Mouse (Mus musculus) mature B cell (primary cell): ENCODE measurements around the gene Ccser1.

ENCODE experiments used
- in situ Hi-C: fragments of 300-500 bp; cut with MboI; formaldehyde crosslinking; loops from 2 replicates; pipeline ENCODE4 v1.14.3; 2019

The Ccser1 gene

DNA sequence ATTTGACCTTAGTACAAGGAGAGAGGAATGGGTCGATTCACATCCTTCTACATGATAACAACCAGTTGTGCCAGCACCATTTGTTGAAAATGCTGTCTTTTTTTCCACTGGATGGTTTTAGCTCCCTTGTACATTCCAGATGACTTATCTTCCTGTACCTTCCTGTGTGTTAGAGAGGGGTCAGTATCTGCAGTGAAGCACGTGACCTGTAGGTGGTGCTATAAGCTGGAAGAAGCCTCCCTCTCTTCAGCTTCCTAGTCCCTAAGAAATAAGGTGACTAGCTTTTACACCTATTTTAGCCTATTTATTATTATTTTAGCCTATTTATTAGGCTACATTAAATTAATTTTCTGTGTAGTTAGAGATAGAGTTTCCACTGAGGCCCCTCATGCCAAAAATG is 506.9 kb downstream of the Ccser1 start:
- in situ Hi-C loops, result no loop called here

DNA sequence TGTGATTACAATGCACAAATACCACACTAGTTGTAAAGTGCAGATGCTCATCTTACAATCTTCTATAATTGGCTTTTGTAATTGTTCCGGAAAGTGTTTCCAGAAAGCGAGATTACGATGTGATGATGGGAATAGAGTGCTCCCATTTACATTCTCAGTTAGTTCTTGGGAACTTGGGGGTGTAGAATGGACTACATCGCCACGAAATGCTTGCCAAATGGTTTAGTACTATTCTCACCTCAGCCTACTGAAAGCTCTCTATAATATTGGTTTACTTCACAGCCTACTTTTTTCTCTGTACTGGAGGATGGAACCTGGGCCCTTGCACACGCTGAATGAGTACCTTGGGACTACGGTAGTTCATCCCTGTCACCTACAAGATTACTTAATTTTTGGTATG is 522.9 kb downstream of the Ccser1 start:
- in situ Hi-C loops, result no loop called here

DNA sequence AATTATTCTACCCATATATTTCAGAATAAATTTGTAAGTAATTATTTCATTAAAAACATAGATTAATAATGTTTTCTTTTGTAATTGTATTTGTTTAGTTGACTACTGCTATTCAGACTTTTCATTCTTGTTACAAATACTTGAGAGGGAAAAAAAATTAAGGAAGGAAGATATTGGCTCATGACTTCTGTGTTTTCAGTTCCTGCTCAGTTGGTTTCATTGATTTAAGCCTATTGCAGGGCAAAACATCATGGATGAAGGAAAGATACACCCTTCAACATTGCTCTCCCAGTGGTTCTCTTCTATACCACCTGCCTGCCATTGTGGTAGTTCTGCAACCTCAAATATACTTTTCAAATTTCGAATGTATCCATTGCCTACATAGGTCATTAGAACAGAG is 541.1 kb downstream of the Ccser1 start:
- in situ Hi-C loops, result no loop called here

DNA sequence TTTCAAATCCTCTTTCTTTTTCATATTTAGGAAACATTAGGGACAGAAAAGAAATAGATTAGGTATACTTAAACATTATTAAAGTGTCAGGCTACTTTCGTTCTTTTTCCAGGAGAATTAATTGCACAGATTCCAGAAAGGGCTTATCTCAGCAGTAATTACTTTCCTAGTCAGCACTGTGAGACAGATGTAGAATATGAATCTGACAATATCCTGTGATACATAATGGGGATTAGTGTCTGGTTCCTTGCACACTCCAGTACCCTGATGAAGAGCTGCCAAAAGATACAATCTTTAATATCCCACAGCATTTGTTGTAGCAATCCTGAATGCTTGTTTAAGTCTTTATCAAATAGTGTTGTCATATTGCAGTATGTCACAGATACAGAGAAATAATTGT is 548.9 kb downstream of the Ccser1 start:
- in situ Hi-C loops, result no loop called here

DNA sequence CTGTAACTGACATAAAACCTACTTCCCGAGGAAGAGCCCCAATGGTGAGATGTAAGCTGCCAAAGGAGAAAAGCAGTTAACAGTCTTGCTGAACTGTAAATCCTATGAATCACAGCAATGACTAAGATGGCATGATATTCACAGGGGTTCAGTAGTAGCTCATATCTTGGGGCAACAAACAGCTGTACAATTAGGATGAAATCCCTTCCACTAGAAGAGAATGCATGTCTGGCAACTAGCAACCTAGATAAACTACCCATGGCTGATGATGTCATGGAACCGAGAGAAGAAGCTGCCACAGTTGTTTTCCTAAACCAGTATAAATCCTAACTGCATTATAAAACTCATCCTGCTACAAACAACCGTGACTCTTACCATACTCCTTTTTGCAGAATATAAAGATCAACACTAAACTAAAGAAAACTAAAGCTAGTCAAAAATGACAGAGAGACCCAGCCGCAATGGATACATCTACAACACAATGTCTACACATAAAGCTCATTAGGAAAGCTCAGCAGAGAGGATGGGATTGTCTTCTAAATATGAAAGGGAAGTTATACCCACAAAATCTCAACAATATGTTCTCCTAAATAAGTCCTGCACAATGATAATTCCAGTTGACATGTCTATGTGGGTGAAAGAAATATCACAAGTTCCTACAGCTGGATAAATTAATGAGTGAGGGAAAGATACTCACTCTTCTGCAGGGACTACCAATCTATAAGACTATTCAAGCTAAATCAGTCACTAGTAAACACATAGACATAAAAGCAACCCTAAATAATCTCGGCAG is 550.2 kb downstream of the Ccser1 start:
- in situ Hi-C loops, result no loop called here

DNA sequence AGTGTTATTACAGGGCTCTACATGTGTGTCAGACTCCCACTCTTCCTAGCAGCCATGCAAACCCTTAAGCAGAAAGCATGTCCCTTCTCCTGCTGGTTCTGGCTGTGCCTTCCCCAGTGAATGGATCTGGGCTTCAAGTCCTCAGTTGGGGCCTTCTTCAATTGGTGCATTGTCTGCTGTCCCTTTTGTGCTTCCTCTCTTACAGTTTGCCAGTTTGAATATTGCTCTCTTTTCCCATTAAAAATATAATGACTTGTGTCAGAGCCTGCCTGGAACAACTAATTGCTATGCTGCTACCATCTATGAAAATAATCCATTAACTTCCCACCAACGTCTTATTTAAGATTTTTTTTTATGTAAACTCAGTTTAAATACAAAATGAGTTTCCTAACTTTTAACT is 566.2 kb downstream of the Ccser1 start:
- in situ Hi-C loops, result no loop called here

DNA sequence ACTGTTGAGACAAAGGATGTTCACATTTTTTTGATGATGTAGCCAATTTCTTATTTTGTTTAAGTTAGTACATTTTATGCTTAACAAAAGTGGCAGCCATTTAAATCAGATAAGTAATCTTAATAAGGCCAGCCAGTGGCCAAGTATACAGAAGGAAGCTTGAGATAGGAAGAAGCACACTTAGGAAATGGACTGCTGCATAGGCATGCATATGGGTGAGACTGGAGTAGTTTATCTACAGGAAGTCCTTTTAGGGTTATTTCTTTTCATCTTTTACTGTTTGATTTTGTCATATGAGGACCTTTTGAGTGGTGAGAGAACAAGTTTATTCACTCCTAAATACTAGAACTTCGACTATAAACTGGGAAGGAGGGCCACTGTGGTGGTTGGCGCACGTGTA is 582.0 kb downstream of the Ccser1 start:
- in situ Hi-C loops, result no loop called here

DNA sequence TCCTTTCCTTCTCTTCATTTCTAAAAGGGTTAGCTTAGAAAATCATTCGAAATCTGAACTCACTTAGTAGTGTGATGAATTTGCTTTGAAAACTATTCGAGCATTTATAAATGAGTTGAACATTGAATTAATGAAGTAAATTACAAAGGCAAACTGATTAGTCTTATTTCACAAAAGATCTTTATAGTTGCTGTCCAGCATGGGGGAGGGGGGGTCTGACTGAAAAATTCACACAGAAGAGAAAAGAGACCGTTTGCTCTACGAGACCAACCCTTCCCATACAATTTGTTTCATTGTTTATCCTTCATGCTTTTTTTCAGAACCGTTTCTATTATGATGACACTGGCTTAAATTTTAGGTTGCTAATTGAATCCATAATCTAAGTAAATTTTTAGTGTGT is 583.3 kb downstream of the Ccser1 start:
- in situ Hi-C loops, result no loop called here

DNA sequence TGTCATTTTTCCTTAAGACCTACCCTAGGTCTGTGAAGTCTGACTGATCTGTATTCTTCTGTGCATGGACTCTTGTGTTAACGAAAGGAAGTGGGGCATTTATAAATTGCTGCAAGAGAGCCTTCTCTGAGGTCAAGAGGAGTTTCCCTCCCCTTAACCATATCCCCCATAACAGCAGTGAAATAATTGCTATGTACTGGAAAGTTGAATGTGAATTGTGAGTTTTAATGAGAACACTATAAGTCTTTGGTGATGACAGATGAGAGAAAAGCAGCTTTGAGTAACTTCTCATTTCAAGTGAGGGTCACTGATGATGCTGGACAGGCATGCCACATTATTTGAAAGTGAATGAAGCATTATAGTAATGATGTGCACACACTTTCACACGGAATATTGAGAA is 585.7 kb downstream of the Ccser1 start:
- in situ Hi-C loops, result no loop called here

DNA sequence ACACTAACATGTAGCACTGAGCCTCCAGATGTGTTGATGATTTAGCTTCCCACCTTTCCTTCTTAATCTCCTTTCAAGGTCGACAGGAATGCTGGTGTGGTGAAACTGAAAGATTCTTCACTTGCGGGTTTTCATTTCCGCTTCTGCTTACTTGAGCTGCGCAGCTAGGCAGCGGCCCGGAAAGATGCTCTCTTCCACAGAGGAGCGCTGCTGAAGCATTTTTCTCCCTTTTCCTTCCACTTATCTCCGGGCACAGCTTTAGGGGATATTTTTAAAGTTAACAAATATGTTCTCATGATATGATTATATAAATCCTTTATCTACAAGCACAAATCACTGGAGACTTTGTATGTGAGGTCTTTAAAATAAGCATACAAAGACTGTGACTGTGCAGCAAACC is 587.0 kb downstream of the Ccser1 start:
- in situ Hi-C loops, result no loop called here

DNA sequence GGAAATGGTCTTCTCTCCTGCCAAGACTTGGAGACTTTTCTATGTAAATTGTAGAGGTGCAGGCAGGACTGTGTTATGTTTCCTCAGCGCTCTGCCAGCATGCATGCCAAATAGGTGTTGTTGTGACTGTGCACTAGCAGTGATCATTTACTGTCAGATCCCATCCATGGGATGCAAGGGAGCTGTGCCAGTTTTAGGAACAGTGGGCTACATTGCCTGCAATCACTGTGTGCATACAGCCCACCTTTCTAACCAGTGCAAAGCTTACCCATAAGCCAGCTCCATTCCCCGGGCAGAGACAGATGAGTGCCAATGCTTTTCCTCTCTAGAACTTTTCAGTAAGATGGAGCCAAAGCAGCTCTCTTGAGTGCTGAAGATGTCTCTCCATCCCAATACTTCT is 606.6 kb downstream of the Ccser1 start:
- in situ Hi-C loops, result no loop called here

DNA sequence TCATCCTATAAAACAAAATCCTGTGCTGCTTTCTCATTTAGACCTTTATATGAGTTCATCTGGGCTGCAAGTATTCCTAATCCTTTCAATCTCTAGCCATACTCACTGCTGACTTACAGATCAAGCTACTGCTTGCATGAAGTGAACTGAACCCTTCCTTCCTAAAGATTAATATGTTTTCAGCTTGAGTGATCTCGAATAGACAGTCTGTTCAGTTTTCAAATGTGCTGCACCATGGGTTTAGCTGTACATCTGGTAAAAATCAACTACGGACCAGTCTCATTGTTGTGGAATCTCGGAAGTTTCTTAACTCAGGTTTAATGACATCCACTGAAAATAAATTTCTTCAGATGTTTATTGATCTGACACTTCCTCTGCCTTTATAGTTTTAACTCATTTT is 620.8 kb downstream of the Ccser1 start:
- in situ Hi-C loops, result no loop called here

DNA sequence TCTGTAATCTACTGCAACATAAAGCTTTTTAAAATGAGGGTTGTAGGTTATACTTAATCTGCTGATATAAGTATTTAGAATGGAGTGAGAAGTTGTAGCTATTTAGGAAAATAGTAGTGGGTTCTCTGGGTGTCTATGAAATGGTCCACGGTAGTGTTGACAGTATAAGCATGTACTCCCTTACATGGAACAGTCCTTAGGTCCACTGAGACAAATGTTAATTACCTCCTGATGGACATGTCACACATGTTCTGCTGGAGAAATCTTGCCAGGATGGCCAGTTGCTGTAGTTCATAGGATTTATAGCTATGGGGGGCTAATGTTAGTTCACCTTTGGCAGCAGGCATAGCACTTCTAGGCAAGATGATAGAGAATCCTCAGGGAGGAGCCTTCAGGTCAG is 625.4 kb downstream of the Ccser1 start:
- in situ Hi-C loops, result no loop called here

DNA sequence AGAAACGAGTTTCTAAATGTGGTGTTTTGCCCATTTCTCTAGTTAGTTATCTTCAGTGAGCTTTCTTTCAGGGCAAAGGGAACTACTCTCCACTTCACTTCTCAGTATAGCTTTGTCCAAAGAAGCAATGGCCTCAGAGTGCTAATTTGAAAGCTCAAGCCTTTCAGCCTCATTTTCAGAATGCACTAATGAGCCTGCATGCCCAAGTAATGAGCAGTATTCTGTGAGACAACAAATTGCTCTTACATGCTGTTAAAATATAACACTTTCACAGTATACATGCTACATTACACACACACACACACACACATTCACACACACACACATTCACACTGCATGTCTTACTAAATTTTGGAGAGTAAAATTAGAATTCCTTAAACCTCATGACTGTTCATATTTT is 637.6 kb downstream of the Ccser1 start:
- in situ Hi-C loops, result no loop called here

DNA sequence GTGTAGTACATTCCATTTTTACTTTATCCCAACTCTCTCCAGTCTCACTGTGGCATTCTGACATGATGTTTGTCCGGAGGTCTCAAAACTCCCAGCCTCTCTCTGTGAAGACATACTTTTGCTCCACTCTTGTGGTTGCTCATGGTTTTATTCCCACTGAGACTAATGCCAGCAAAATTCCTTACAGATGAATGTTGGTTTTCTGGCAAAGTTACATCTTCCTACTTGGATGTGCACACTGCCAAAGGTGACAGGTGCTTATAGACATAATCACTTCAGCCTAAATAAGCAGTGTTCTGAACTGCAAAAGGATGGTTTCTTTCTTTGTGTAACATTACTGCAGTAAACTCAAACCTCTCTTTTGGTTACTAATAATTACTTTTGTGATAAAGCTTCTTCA is 696.2 kb downstream of the Ccser1 start:
- in situ Hi-C loops, result no loop called here

DNA sequence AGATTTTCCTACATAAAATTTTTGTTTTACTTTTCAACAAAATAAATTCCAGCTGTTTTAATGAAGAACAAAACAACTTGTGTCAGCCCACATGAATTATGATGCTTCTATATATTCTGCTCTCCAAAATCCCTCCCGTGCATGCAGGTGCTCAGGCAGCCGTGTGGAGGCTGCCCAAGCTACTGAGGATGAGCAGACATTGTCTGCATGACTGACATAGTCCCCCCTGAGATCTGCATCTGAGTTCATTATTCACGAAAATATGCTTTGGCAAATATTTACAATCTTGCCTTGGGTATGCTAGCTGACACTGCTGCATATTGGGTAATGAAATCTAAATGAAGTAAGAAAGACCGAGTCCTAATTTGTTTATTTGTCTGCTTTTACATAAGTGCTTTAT is 718.1 kb downstream of the Ccser1 start:
- in situ Hi-C loops, result no loop called here

DNA sequence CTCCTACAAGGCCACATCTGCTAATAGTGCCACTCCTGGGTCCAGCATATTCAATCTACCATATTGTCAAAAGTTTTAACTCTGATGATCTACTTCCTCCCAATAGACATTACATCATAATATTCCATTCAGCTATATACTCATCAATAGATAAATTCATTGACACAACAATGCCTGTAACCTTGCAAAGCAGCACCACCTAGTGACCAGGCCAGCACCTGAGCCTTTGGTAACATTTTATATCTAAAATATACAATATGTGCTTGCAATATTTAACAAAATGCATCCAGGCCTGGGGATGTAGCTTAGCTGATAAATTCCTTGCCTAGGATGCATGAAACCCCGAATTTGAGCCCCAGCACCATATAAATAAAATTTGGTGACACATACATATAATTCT is 722.6 kb downstream of the Ccser1 start:
- in situ Hi-C loops, result no loop called here

DNA sequence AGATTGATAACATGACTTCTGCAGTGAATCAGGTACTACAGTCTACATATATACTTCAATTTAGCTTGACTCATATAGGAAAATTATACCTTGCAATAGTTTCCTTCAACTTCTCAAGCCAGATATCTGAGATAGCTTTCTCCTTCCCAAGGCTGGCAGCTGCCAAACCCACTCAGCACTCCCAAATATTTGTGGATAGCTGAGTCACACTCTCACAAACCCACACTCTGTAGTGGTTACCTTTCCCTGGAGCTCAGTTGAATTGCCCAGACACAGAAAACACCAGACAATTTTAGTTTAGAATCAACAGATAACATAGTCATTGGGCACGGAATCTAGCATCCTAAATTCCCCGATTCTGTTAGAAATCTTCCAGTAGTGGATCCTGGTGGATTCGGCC is 732.8 kb downstream of the Ccser1 start:
- in situ Hi-C loops, result no loop called here

DNA sequence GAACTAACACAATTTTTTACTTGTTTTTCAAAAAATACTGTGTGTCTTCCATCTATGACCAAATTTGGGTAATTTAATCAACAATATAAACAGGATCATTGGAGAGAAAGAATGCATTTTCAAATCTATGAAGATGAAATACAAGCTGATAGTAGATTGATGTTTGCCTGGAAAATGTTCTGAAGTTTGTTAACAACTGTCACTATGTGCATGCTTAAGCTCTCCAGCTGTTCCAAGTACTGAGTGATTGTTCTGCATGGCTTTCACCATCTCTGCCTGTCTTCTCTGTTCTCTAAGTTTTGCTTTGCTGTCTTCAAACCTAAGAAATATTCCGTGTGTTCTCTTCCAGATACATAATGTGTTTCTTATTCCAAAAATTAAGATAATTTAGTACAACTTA is 751.5 kb downstream of the Ccser1 start:
- in situ Hi-C loops, result no loop called here

DNA sequence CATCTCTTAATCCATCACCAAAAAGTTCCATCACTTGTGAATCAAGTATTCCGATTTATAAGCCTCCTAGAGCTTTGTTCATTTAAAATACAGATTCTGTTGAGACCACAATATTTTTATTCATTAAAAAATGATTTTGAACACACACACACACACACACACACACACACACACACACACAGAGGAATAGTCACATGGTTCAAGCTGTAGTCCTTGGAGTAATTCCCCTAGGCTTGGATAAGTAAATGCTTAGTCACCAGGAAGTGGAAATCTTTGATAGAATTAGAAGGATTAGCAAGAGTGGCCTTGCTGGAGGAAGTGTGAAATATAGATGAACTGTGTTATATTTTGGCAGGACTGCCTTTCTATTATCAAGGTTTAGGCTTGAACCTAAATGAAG is 756.5 kb downstream of the Ccser1 start:
- in situ Hi-C loops, result no loop called here

DNA sequence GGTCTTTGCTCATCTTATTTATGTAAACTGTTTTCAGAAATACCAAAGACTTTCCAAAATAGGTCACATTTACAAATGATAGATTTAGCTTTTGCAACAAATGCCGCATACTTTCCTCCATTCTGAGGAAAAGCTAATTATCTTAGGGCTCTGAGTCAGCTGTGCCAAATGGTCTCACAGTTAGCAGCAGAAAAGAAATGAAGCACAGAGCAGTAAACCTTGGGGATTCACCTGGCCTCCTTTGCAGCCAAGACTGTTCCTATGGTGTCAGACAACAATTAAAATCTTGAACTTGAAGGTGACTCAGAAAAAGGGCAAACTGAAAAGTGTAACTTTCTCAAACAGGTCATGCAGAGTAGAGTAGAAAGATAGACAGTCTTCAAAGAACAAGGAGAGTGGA is 759.1 kb downstream of the Ccser1 start:
- in situ Hi-C loops, result no loop called here

DNA sequence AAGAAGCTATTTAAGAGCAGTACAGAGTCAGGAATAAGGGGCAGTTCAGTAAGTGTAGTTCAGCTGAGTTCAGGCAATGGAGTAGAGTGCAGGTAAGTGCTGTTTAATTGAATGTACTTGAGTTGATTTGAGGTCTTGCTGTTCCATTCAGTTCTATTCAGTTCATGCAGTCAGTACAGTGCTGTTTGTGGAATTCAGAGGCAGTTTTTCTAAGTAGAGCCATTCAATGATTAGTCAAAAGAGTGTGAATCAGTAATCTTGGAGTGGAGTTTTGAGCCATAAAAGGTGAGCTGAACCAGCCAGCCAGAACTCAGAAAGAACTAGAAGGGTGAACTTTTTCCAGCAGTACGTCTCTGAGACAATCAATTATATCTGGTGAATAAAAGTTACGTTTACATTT is 773.6 kb downstream of the Ccser1 start:
- in situ Hi-C loops, result no loop called here

DNA sequence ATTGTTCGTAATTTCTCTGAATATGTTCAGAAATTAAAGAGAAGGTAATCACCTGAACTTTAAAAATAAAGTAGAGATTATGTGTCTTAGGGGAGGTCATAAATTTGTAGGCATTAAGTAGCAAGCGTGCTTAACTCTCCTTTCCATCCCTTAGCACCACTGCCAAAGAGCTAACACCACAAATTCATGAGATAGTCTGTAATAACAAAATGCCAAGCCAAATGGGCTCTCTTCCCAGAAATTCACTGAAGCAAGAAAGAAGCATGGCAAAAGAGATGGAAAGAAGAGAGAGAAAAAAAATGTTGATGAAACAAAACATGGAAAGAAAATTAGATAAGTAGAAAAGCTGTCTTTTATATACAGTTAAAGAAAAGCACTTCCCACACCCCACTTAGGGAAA is 796.8 kb downstream of the Ccser1 start:
- in situ Hi-C loops, result no loop called here

DNA sequence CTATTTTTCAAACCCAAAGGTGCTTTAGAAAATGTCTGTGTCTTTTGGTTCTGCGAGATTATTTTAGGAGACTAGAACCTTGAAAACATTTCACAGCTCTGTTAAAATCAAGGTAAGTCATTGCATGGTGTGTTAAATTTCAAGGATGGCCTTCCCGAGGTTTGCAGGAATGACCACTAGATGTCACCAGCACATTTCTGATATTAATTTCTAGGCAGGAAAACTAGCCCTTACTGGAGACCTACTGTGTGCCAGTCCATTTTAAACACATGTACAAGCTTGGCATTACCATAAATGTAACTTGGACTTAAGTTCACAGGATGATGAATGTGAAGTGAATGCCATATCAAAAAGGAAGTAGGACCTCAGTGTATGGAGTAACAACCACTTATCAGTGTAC is 798.3 kb downstream of the Ccser1 start:
- in situ Hi-C loops, result no loop called here
